8 mouse cellular contexts compared by ENCODE assay signal in the genomic region with DNA sequence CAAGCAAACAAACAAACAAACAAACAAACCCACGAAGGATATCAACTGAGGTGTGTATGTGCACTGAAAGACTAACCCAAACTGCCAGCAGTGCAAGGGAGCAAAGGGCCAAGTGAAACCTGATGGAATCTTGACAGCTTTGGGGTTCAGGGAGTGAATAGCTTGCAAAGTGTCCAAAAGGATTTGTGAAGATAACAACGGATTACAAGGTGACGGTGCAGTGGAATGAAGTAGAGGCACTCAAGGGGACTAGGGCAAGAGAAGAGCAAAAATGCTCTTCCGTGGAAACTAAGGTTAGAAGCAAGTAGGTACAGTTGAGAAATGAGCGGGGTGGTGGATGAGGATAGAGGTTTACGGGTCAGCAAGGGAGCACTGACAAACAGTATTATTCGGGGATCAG. TPM values are rescaled to one million over a fixed set of nuclear protein-coding genes. Genes with fewer than 3 reads are reported as not detected.
DNase-seq lines count a peak whose midpoint lies in the region; ATAC-seq and TF ChIP-seq lines count a peak whose summit lies in the region.

No protein-coding gene starts in this region.

- DNase-seq in cerebellum, adult 11-12 months, result peak; percentile 9
- DNase-seq in thymus, adult 2 months, result peak; percentile 5
- DNase-seq in thymus, postnatal 14 days, result no peak
- DNase-seq in hindbrain, embryonic 10.5 days (ENCODE audit: low spot score), result peak; percentile 4
- no peak for DNase-seq in urinary bladder, postnatal 25 days (ENCODE audit: low spot score)
- no peak for DNase-seq in gastrocnemius, adult 18-20 months (ENCODE audit: low spot score)

- 7% methylated on average over 7 of the region's 7 CpGs for WGBS in thymus, adult 2 months
- 2% methylated on average over 7 of the region's 7 CpGs for WGBS in hindbrain, embryonic 10.5 days

- ATAC-seq in cerebellum, adult (ENCODE audit: insufficient number of reproducible peaks, low FRiP score, low TSS enrichment), result no peak
- ATAC-seq in megakaryocyte progenitor cell, adult 5-6 weeks (replicated peaks; ENCODE audit: poor library complexity), result 0 out of 2 replicates have a peak, but pooled peaks have one; percentile 5

- H3K27me3 ChIP-seq in thymus, adult 2 months (ENCODE audit: control insufficient read depth, insufficient read depth, low read length), result no peaks in the 10 kb centered on the region
- no peaks in the 10 kb centered on the region for H3K27me3 ChIP-seq in hindbrain, embryonic 10.5 days (ENCODE audit: insufficient read depth, poor library complexity, severe bottlenecking)

- TF ChIP-seq POLR2A in thymus, adult 2 months (IDR thresholded peaks at IDR 0.05; ENCODE audit: control insufficient read depth, extremely low read depth, insufficient read depth, low read length, poor library complexity), result no peak

- no peak for TF ChIP-seq CTCF in thymus, adult 2 months (IDR thresholded peaks at IDR 0.05; ENCODE audit: borderline replicate concordance, control insufficient read depth, extremely low read depth, insufficient read depth, low read length, poor library complexity)

- peaks cover 4% of the 10 kb centered on the region for H3K4me1 ChIP-seq in thymus, adult 2 months (replicated peaks; ENCODE audit: control insufficient read depth, insufficient read depth, low read length)
- peaks cover 23% of the 10 kb centered on the region for H3K4me1 ChIP-seq in hindbrain, embryonic 10.5 days (replicated peaks)

- no peaks in the 10 kb centered on the region for H3K9me3 ChIP-seq in hindbrain, embryonic 10.5 days

- peak overlapping the region; percentile 4; the same call in 1 of the 2 replicates for H3K4me3 ChIP-seq in thymus, adult 2 months (ENCODE audit: control insufficient read depth, insufficient read depth, low read length)
- H3K4me3 ChIP-seq in hindbrain, embryonic 10.5 days, result peak overlapping the region; percentile 94

- no peak overlapping the region for H3K27ac ChIP-seq in thymus, adult 2 months (ENCODE audit: control insufficient read depth, insufficient read depth, low read length)
- H3K27ac ChIP-seq in hindbrain, embryonic 10.5 days, result peak overlapping the region; percentile 98

- H3K36me3 ChIP-seq in thymus, adult 2 months (ENCODE audit: control insufficient read depth, insufficient read depth, low read length), result no peaks in the 10 kb centered on the region
- H3K36me3 ChIP-seq in hindbrain, embryonic 10.5 days, result no peaks in the 10 kb centered on the region

RNA-seq across cellular contexts. Expression of a gene that starts 1.2 kb away (rescaled TPM):
- 12.3 and 15.5 TPM in 2 replicates for polyA plus RNA-seq in thymus, adult 2 months (2012; rRNA removed)
- 18.4 and 18.6 TPM in 2 replicates for polyA plus RNA-seq in hindbrain, embryonic 10.5 days (2016; fragmentation: Nextera tagmentation; extraction: Ambion mirVana)
- total RNA-seq in megakaryocyte progenitor cell, adult 5-6 weeks (2015), result 40.1 and 41.3 TPM in 2 replicates
- 14.6 and 18.9 TPM in 2 replicates for total RNA-seq in megakaryocyte progenitor cell, adult 5-6 weeks (2017)
- total RNA-seq in gastrocnemius, adult 18-20 months (2021), result 1 to 10 TPM; 5.0 to 6.2 TPM

Comparison
In these comparisons a context has a peak if more than half of its experiments do, and no peak if none do; other contexts are left out.
1. DNase-seq: peak in cerebellum, adult 11-12 months (single experiment), thymus, adult 2 months (single experiment) and hindbrain, embryonic 10.5 days (single experiment); none in thymus, postnatal 14 days (single experiment), urinary bladder, postnatal 25 days (single experiment) and gastrocnemius, adult 18-20 months (single experiment).